Mouse (Mus musculus): ENCODE data around the gene Mast4.

The Mast4 gene

GRCm38 (mm10) chr13:103198210-103198940, 135.9 kb downstream of the Mast4 start:
- no peak for DNase-seq (ENCODE audit: low spot score)

- no peak for DNase-seq (ENCODE audit: low spot score)
Observed at GRCm38 (mm10) chr13:103196307-103196706, 138.0 kb downstream of the Mast4 start.

GRCm38 (mm10) chr13:103195847-103196246, 138.4 kb downstream of the Mast4 start:
- DNase-seq (ENCODE audit: low spot score): no peak

- DNase-seq (ENCODE audit: low spot score): no peak
Observed at GRCm38 (mm10) chr13:103183566-103183965, 150.7 kb downstream of the Mast4 start.

GRCm38 (mm10) chr13:103181836-103182235, 152.5 kb downstream of the Mast4 start:
- no peak for DNase-seq (ENCODE audit: low spot score)

- DNase-seq (ENCODE audit: low spot score): no peak
Observed at GRCm38 (mm10) chr13:103176871-103177270, 157.4 kb downstream of the Mast4 start.

GRCm38 (mm10) chr13:103174431-103174830, 159.9 kb downstream of the Mast4 start:
- no peak for DNase-seq (ENCODE audit: low spot score)

GRCm38 (mm10) chr13:103173545-103174182, 160.6 kb downstream of the Mast4 start:
- peak; percentile 54 for DNase-seq (ENCODE audit: low spot score)

GRCm38 (mm10) chr13:103151944-103152343, 182.4 kb downstream of the Mast4 start:
- no peak for DNase-seq (ENCODE audit: low spot score)

GRCm38 (mm10) chr13:103151171-103151570, 183.1 kb downstream of the Mast4 start:
- no peak for DNase-seq (ENCODE audit: low spot score)

GRCm38 (mm10) chr13:103150671-103151070, 183.6 kb downstream of the Mast4 start:
- no peak for DNase-seq (ENCODE audit: low spot score)

GRCm38 (mm10) chr13:103149415-103149814, 184.9 kb downstream of the Mast4 start:
- no peak for DNase-seq (ENCODE audit: low spot score)

- no peak for DNase-seq (ENCODE audit: low spot score)
Observed at GRCm38 (mm10) chr13:103144343-103144742, 190.0 kb downstream of the Mast4 start.

GRCm38 (mm10) chr13:103141304-103141703, 193.0 kb downstream of the Mast4 start:
- DNase-seq (ENCODE audit: low spot score): no peak

GRCm38 (mm10) chr13:103140051-103140450, 194.2 kb downstream of the Mast4 start:
- no peak for DNase-seq (ENCODE audit: low spot score)

GRCm38 (mm10) chr13:103138298-103138697, 196.0 kb downstream of the Mast4 start:
- no peak for DNase-seq (ENCODE audit: low spot score)

- DNase-seq (ENCODE audit: low spot score): no peak
Observed at GRCm38 (mm10) chr13:103135224-103135883, 198.9 kb downstream of the Mast4 start.

GRCm38 (mm10) chr13:103131781-103132180, 202.5 kb downstream of the Mast4 start:
- DNase-seq (ENCODE audit: low spot score): no peak

- no peak for DNase-seq (ENCODE audit: low spot score)
Observed at GRCm38 (mm10) chr13:103129130-103129797, 205.0 kb downstream of the Mast4 start.

GRCm38 (mm10) chr13:103128729-103129128, 205.6 kb downstream of the Mast4 start:
- no peak for DNase-seq (ENCODE audit: low spot score)

- no peak for DNase-seq (ENCODE audit: low spot score)
Observed at GRCm38 (mm10) chr13:103127594-103127993, 206.7 kb downstream of the Mast4 start.

- no peak for DNase-seq (ENCODE audit: low spot score)
Observed at GRCm38 (mm10) chr13:103123716-103124115, 210.6 kb downstream of the Mast4 start.
